Mouse (Mus musculus): Measurements from ENCODE around the gene Ptprh.

DNA sequence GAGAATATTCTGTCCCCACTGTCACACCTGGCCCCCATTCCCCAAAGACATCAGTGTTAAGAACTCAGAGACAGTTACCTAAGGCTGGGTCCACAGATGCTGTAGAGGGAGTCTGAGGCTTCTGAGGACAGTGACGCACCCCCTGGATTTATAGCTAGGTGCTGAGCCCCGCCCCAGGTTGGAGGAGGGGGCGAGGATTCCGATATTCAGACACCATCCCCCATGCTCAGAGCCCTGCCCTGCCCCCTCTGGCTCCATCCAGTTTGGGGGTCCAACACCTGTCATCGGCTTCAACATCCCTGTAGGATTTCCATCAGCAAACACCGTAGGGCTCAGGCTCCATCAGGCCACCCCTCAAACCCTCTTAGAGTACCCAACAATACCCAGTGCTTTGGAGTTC lies 88.0 kb downstream of the Ptprh start:
- no peak for TF ChIP-seq TAL1 (IDR thresholded peaks at IDR 0.05; ENCODE audit: low read length)
- TF ChIP-seq GATA1 (IDR thresholded peaks at IDR 0.05; ENCODE audit: low read length) = no peak

Data from erythroblast, embryonic 14.5 days (primary cell).